ENCODE assay signal across 8 mouse cellular contexts in genomic region chr12:112618981-112619685, GRCm38 (mm10). TPM values are rescaled to one million over a fixed set of nuclear protein-coding genes. Genes with fewer than 3 reads are reported as not detected.
DNase-seq lines count a peak whose midpoint lies in the region; ATAC-seq and TF ChIP-seq lines count a peak whose summit lies in the region.

No protein-coding gene starts in this region.

- DNase-seq in lung, adult 2 months: no peak
- DNase-seq in lung, adult 18-20 months: no peak
- no peak for DNase-seq in hindbrain, embryonic 14.5 days (ENCODE audit: low spot score)
- DNase-seq in liver, embryonic 11.5 days (ENCODE audit: low spot score): no peak
- no peak for DNase-seq in urinary bladder, postnatal 36 days (ENCODE audit: low spot score in 2 of 2)
- DNase-seq in cerebellum, postnatal 4 days (ENCODE audit: low spot score in 2 of 2): no peak

- H3K4me3 ChIP-seq in lung, adult 2 months (replicated peaks; ENCODE audit: extremely low read depth, low read depth, low read length): peak overlapping the region; percentile 77
- peak overlapping the region; percentile 55 for H3K4me3 ChIP-seq in forebrain, embryonic 15.5 days
- peak overlapping the region; percentile 46 for H3K4me3 ChIP-seq in hindbrain, embryonic 14.5 days (replicated peaks; ENCODE audit: low read length)
- H3K4me3 ChIP-seq in liver, embryonic 11.5 days (ENCODE audit: low read depth, low read length): peak overlapping the region; percentile 57
- H3K4me3 ChIP-seq in neural tube, embryonic 15.5 days (replicated peaks): peak overlapping the region; percentile 55

- H3K4me1 ChIP-seq in lung, adult 2 months (ENCODE audit: control insufficient read depth, insufficient read depth, low read length): peaks cover 12% of the 10 kb centered on the region; the same call in 1 of the 2 replicates
- H3K4me1 ChIP-seq in forebrain, embryonic 15.5 days: peaks cover 13% of the 10 kb centered on the region
- peaks cover 19% of the 10 kb centered on the region for H3K4me1 ChIP-seq in hindbrain, embryonic 14.5 days (replicated peaks; ENCODE audit: control insufficient read depth, insufficient read depth, low read length)
- peaks cover 48% of the 10 kb centered on the region for H3K4me1 ChIP-seq in liver, embryonic 11.5 days (replicated peaks; ENCODE audit: control insufficient read depth, insufficient read depth, low read length)
- peaks cover 26% of the 10 kb centered on the region for H3K4me1 ChIP-seq in neural tube, embryonic 15.5 days

- no peaks in the 10 kb centered on the region for H3K36me3 ChIP-seq in forebrain, embryonic 15.5 days
- H3K36me3 ChIP-seq in hindbrain, embryonic 14.5 days (replicated peaks; ENCODE audit: control insufficient read depth, insufficient read depth): no peaks in the 10 kb centered on the region
- H3K36me3 ChIP-seq in liver, embryonic 11.5 days (ENCODE audit: control insufficient read depth, insufficient read depth, low read length): no peaks in the 10 kb centered on the region
- H3K36me3 ChIP-seq in neural tube, embryonic 15.5 days: no peaks in the 10 kb centered on the region

- no peak for TF ChIP-seq CTCF in lung, adult 2 months (IDR thresholded peaks at IDR 0.05; ENCODE audit: insufficient read depth, low read length)

- no peaks in the 10 kb centered on the region for H3K9me3 ChIP-seq in forebrain, embryonic 15.5 days
- H3K9me3 ChIP-seq in hindbrain, embryonic 14.5 days (ENCODE audit: control insufficient read depth, low read length): no peaks in the 10 kb centered on the region
- H3K9me3 ChIP-seq in liver, embryonic 11.5 days (ENCODE audit: control insufficient read depth, low read length): no peaks in the 10 kb centered on the region
- no peaks in the 10 kb centered on the region for H3K9me3 ChIP-seq in neural tube, embryonic 15.5 days (replicated peaks)

- TF ChIP-seq POLR2A in lung, adult 2 months (IDR thresholded peaks at IDR 0.05; ENCODE audit: borderline replicate concordance, extremely low read depth, low read depth, low read length): no peak

- no peak overlapping the region for H3K27ac ChIP-seq in forebrain, embryonic 15.5 days (replicated peaks)
- no peak overlapping the region for H3K27ac ChIP-seq in hindbrain, embryonic 14.5 days
- no peak overlapping the region; the same call in 1 of the 2 replicates for H3K27ac ChIP-seq in liver, embryonic 11.5 days (ENCODE audit: low read depth, low read length)
- H3K27ac ChIP-seq in neural tube, embryonic 15.5 days (replicated peaks): no peak overlapping the region

- peak overlapping the region; percentile 98 for H3K4me2 ChIP-seq in forebrain, embryonic 15.5 days (replicated peaks)
- peak overlapping the region; percentile 92 for H3K4me2 ChIP-seq in hindbrain, embryonic 14.5 days (replicated peaks)
- H3K4me2 ChIP-seq in liver, embryonic 11.5 days: peak overlapping the region; percentile 99
- H3K4me2 ChIP-seq in neural tube, embryonic 15.5 days: peak overlapping the region; percentile 97

- ATAC-seq in forebrain, embryonic 15.5 days (replicated peaks): no peak
- ATAC-seq in hindbrain, embryonic 14.5 days (ENCODE audit: low FRiP score): no peak
- no peak for ATAC-seq in liver, embryonic 11.5 days (replicated peaks; ENCODE audit: low FRiP score)
- no peak for ATAC-seq in neural tube, embryonic 15.5 days (ENCODE audit: low FRiP score)

- WGBS in lung, adult 2 months: 30% methylated on average over 13 of the region's 13 CpGs
- 35% methylated on average over 13 of the region's 13 CpGs for WGBS in forebrain, embryonic 15.5 days
- 30% methylated on average over 13 of the region's 13 CpGs for WGBS in hindbrain, embryonic 14.5 days
- 16% methylated on average over 13 of the region's 13 CpGs for whole genome bisulfite sequencing in liver, embryonic 11.5 days
- WGBS in neural tube, embryonic 15.5 days: 33% methylated on average over 13 of the region's 13 CpGs

- H3K27me3 ChIP-seq in forebrain, embryonic 15.5 days: peaks cover 14% of the 10 kb centered on the region; the same call in 1 of the 2 replicates
- H3K27me3 ChIP-seq in hindbrain, embryonic 14.5 days (ENCODE audit: control insufficient read depth, insufficient read depth, low read length): peaks cover 26% of the 10 kb centered on the region
- peaks cover 15% of the 10 kb centered on the region for H3K27me3 ChIP-seq in liver, embryonic 11.5 days (replicated peaks; ENCODE audit: control insufficient read depth, insufficient read depth, low read length)
- peaks cover 33% of the 10 kb centered on the region for H3K27me3 ChIP-seq in neural tube, embryonic 15.5 days (replicated peaks)

- peak overlapping the region; percentile 57; the same call in 1 of the 2 replicates for H3K9ac ChIP-seq in forebrain, embryonic 15.5 days (replicated peaks)
- H3K9ac ChIP-seq in hindbrain, embryonic 14.5 days: peak overlapping the region; percentile 75; the same call in 1 of the 2 replicates
- H3K9ac ChIP-seq in liver, embryonic 11.5 days (ENCODE audit: low read depth, low read length): peak overlapping the region; percentile 72
- peak overlapping the region; percentile 67 for H3K9ac ChIP-seq in neural tube, embryonic 15.5 days (replicated peaks)

RNA-seq across cellular contexts. Expression of gene Adssl1, which starts 0.7 kb away (rescaled TPM):
- polyA plus RNA-seq in lung, adult 2 months (2012; rRNA removed): 33.3 and 39.0 TPM in 2 replicates
- polyA plus RNA-seq in forebrain, embryonic 15.5 days (2015; fragmentation: Nextera tagmentation; extraction: Ambion mirVana): 2.0 and 2.2 TPM in 2 replicates
- 5.3 and 5.5 TPM in 2 replicates for polyA plus RNA-seq in hindbrain, embryonic 14.5 days (2014; fragmentation: Nextera tagmentation; extraction: Ambion mirVana)
- 5.6 and 7.4 TPM in 2 replicates for polyA plus RNA-seq in liver, embryonic 11.5 days (2014; fragmentation: Nextera tagmentation; extraction: Ambion mirVana)
- polyA plus RNA-seq in neural tube, embryonic 15.5 days (2015; fragmentation: Nextera tagmentation; extraction: Ambion mirVana): 7.6 and 8.6 TPM in 2 replicates

RNA-seq across cellular contexts. Expression of gene Siva1, which starts 25.3 kb away (rescaled TPM):
- polyA plus RNA-seq in lung, adult 2 months (2012; rRNA removed): 58.6 and 66.5 TPM in 2 replicates
- polyA plus RNA-seq in forebrain, embryonic 15.5 days (2015; fragmentation: Nextera tagmentation; extraction: Ambion mirVana): 77.2 and 91.2 TPM in 2 replicates
- 54.2 and 58.4 TPM in 2 replicates for polyA plus RNA-seq in hindbrain, embryonic 14.5 days (2014; fragmentation: Nextera tagmentation; extraction: Ambion mirVana)
- polyA plus RNA-seq in liver, embryonic 11.5 days (2014; fragmentation: Nextera tagmentation; extraction: Ambion mirVana): 216 and 222 TPM in 2 replicates
- 48.0 and 96.7 TPM in 2 replicates for polyA plus RNA-seq in neural tube, embryonic 15.5 days (2015; fragmentation: Nextera tagmentation; extraction: Ambion mirVana)

RNA-seq across cellular contexts. Expression of gene Inf2, which starts 30.5 kb away (rescaled TPM):
- polyA plus RNA-seq in lung, adult 2 months (2012; rRNA removed): 28.0 and 33.6 TPM in 2 replicates
- polyA plus RNA-seq in forebrain, embryonic 15.5 days (2015; fragmentation: Nextera tagmentation; extraction: Ambion mirVana): 3.0 and 3.9 TPM in 2 replicates
- polyA plus RNA-seq in hindbrain, embryonic 14.5 days (2014; fragmentation: Nextera tagmentation; extraction: Ambion mirVana): 1.0 and 1.5 TPM in 2 replicates
- 4.6 and 6.5 TPM in 2 replicates for polyA plus RNA-seq in liver, embryonic 11.5 days (2014; fragmentation: Nextera tagmentation; extraction: Ambion mirVana)
- 1.7 and 2.5 TPM in 2 replicates for polyA plus RNA-seq in neural tube, embryonic 15.5 days (2015; fragmentation: Nextera tagmentation; extraction: Ambion mirVana)

RNA-seq across cellular contexts. Expression of gene Akt1, which starts 55.6 kb away (rescaled TPM):
- polyA plus RNA-seq in lung, adult 2 months (2012; rRNA removed): 166 and 187 TPM in 2 replicates
- 79.1 and 147 TPM in 2 replicates for polyA plus RNA-seq in forebrain, embryonic 15.5 days (2015; fragmentation: Nextera tagmentation; extraction: Ambion mirVana)
- 69.2 and 70.3 TPM in 2 replicates for polyA plus RNA-seq in hindbrain, embryonic 14.5 days (2014; fragmentation: Nextera tagmentation; extraction: Ambion mirVana)
- 54.9 and 62.9 TPM in 2 replicates for polyA plus RNA-seq in liver, embryonic 11.5 days (2014; fragmentation: Nextera tagmentation; extraction: Ambion mirVana)
- polyA plus RNA-seq in neural tube, embryonic 15.5 days (2015; fragmentation: Nextera tagmentation; extraction: Ambion mirVana): 70.5 and 120 TPM in 2 replicates

RNA-seq across cellular contexts. Expression of gene Zbtb42, which starts 59.5 kb away (rescaled TPM):
- 40.9 and 51.2 TPM in 2 replicates for polyA plus RNA-seq in lung, adult 2 months (2012; rRNA removed)
- polyA plus RNA-seq in forebrain, embryonic 15.5 days (2015; fragmentation: Nextera tagmentation; extraction: Ambion mirVana): 0.98 TPM in 2 replicates
- polyA plus RNA-seq in hindbrain, embryonic 14.5 days (2014; fragmentation: Nextera tagmentation; extraction: Ambion mirVana): 2.2 and 4.7 TPM in 2 replicates
- polyA plus RNA-seq in liver, embryonic 11.5 days (2014; fragmentation: Nextera tagmentation; extraction: Ambion mirVana): 0.96 and 1.7 TPM in 2 replicates
- polyA plus RNA-seq in neural tube, embryonic 15.5 days (2015; fragmentation: Nextera tagmentation; extraction: Ambion mirVana): 1.8 and 2.4 TPM in 2 replicates
